Comparison of ENCODE assay signal across 22 mouse cellular contexts in genomic region chr3:87899266-87899665, GRCm38 (mm10). TPM values are rescaled to one million over a fixed set of nuclear protein-coding genes. Genes with fewer than 3 reads are reported as not detected.
DNase-seq lines count a peak whose midpoint lies in the region; ATAC-seq lines count a peak whose summit lies in the region.
"Had no signal": no experiment of that assay in that cellular context is flagged by ENCODE, and none has a peak within 500 bp of the region (broad histone marks: within the 10 kb centered on the region; RNA-seq: fewer than 3 reads in every experiment).

No protein-coding gene starts in this region.

- H3K27me3 ChIP-seq in midbrain, embryonic 11.5 days (ENCODE audit: control insufficient read depth, insufficient read depth, low read length), result no peaks in the 10 kb centered on the region
- no peaks in the 10 kb centered on the region for H3K27me3 ChIP-seq in midbrain, embryonic 15.5 days (replicated peaks)
- H3K27me3 ChIP-seq in liver, embryonic 15.5 days, result no peaks in the 10 kb centered on the region
- no peaks in the 10 kb centered on the region for H3K27me3 ChIP-seq in embryonic facial prominence, embryonic 10.5 days (replicated peaks; ENCODE audit: low read depth, poor library complexity, severe bottlenecking)
- H3K27me3 ChIP-seq: embryonic facial prominence, embryonic 13.5 days; forebrain, embryonic 12.5 days; forebrain, embryonic 15.5 days; hindbrain, embryonic 12.5 days; hindbrain, embryonic 15.5 days; Patski had no signal

- DNase-seq in heart, adult 11 months, result peak; percentile 48
- DNase-seq in heart, adult 18-20 months, result no peak
- peak; percentile 62 for DNase-seq in midbrain, embryonic 11.5 days (ENCODE audit: low spot score, missing footprints)
- DNase-seq in adrenal gland, postnatal 4 days (ENCODE audit: low spot score in 2 of 2), result no peak
- DNase-seq in embryonic facial prominence, embryonic 10.5 days (ENCODE audit: low spot score), result no peak
- DNase-seq: adrenal gland, postnatal 10 days; adrenal gland, postnatal 36 days; cerebellum, adult 11 months; cerebellum, adult 2 months; cerebellum, adult 9-11 months; cerebellum, postnatal 25 days; gastrocnemius, postnatal 25 days had no signal

- no peaks in the 10 kb centered on the region for H3K4me1 ChIP-seq in midbrain, embryonic 11.5 days (ENCODE audit: control insufficient read depth, insufficient read depth, low read length)
- no peaks in the 10 kb centered on the region for H3K4me1 ChIP-seq in midbrain, embryonic 15.5 days
- H3K4me1 ChIP-seq in liver, embryonic 15.5 days (replicated peaks), result peaks cover 43% of the 10 kb centered on the region
- peaks cover 3% of the 10 kb centered on the region; the same call in 1 of the 2 replicates for H3K4me1 ChIP-seq in embryonic facial prominence, embryonic 10.5 days
- H3K4me1 ChIP-seq: embryonic facial prominence, embryonic 13.5 days; forebrain, embryonic 12.5 days; forebrain, embryonic 15.5 days; hindbrain, embryonic 12.5 days; hindbrain, embryonic 15.5 days had no signal

- no peak overlapping the region for H3K27ac ChIP-seq in midbrain, embryonic 11.5 days (ENCODE audit: low read depth, low read length)
- H3K27ac ChIP-seq in midbrain, embryonic 15.5 days, result no peak overlapping the region
- 0 out of 2 replicates have a peak overlapping the region, but pooled peaks have one; percentile 29 for H3K27ac ChIP-seq in liver, embryonic 15.5 days (replicated peaks)
- no peak overlapping the region for H3K27ac ChIP-seq in embryonic facial prominence, embryonic 10.5 days (replicated peaks)
- H3K27ac ChIP-seq: embryonic facial prominence, embryonic 13.5 days; forebrain, embryonic 12.5 days; forebrain, embryonic 15.5 days; hindbrain, embryonic 12.5 days; hindbrain, embryonic 15.5 days had no signal

- H3K9ac ChIP-seq in midbrain, embryonic 11.5 days (ENCODE audit: low read length), result no peak overlapping the region
- H3K9ac ChIP-seq in midbrain, embryonic 15.5 days, result no peak overlapping the region
- no peak overlapping the region for H3K9ac ChIP-seq in liver, embryonic 15.5 days
- H3K9ac ChIP-seq: embryonic facial prominence, embryonic 13.5 days; forebrain, embryonic 12.5 days; forebrain, embryonic 15.5 days; hindbrain, embryonic 12.5 days; hindbrain, embryonic 15.5 days had no signal

- no peaks in the 10 kb centered on the region for H3K36me3 ChIP-seq in midbrain, embryonic 11.5 days (ENCODE audit: control insufficient read depth, insufficient read depth, low read length)
- no peaks in the 10 kb centered on the region for H3K36me3 ChIP-seq in midbrain, embryonic 15.5 days (replicated peaks)
- no peaks in the 10 kb centered on the region for H3K36me3 ChIP-seq in liver, embryonic 15.5 days (replicated peaks)
- H3K36me3 ChIP-seq in embryonic facial prominence, embryonic 10.5 days (replicated peaks), result no peaks in the 10 kb centered on the region
- H3K36me3 ChIP-seq: embryonic facial prominence, embryonic 13.5 days; forebrain, embryonic 12.5 days; forebrain, embryonic 15.5 days; hindbrain, embryonic 12.5 days; hindbrain, embryonic 15.5 days had no signal

- WGBS in midbrain, embryonic 11.5 days, result 72% methylated on average over 3 of the region's 3 CpGs
- WGBS in midbrain, embryonic 15.5 days, result 64% methylated on average over 3 of the region's 3 CpGs
- WGBS in liver, embryonic 15.5 days (ENCODE audit: insufficient replicate concordance), result 60% methylated on average over 3 of the region's 3 CpGs
- 77% methylated on average over 3 of the region's 3 CpGs for WGBS in embryonic facial prominence, embryonic 10.5 days

- no peaks in the 10 kb centered on the region for H3K9me3 ChIP-seq in midbrain, embryonic 11.5 days (ENCODE audit: control insufficient read depth, low read length)
- no peaks in the 10 kb centered on the region for H3K9me3 ChIP-seq in midbrain, embryonic 15.5 days
- no peaks in the 10 kb centered on the region for H3K9me3 ChIP-seq in liver, embryonic 15.5 days (replicated peaks)
- no peaks in the 10 kb centered on the region for H3K9me3 ChIP-seq in embryonic facial prominence, embryonic 10.5 days
- H3K9me3 ChIP-seq: embryonic facial prominence, embryonic 13.5 days; forebrain, embryonic 12.5 days; forebrain, embryonic 15.5 days; hindbrain, embryonic 12.5 days; hindbrain, embryonic 15.5 days had no signal

- H3K4me3 ChIP-seq in midbrain, embryonic 11.5 days (ENCODE audit: low read depth, low read length), result no peak overlapping the region
- H3K4me3 ChIP-seq in midbrain, embryonic 15.5 days, result no peak overlapping the region
- no peak overlapping the region for H3K4me3 ChIP-seq in liver, embryonic 15.5 days (replicated peaks)
- no peak overlapping the region for H3K4me3 ChIP-seq in embryonic facial prominence, embryonic 10.5 days
- H3K4me3 ChIP-seq: embryonic facial prominence, embryonic 13.5 days; erythroblast, embryonic 14.5 days; forebrain, embryonic 12.5 days; forebrain, embryonic 15.5 days; hindbrain, embryonic 12.5 days; hindbrain, embryonic 15.5 days had no signal

- H3K4me2 ChIP-seq in midbrain, embryonic 11.5 days, result no peak overlapping the region
- H3K4me2 ChIP-seq in midbrain, embryonic 15.5 days, result no peak overlapping the region
- H3K4me2 ChIP-seq in liver, embryonic 15.5 days, result no peak overlapping the region
- H3K4me2 ChIP-seq: embryonic facial prominence, embryonic 13.5 days; forebrain, embryonic 12.5 days; forebrain, embryonic 15.5 days; heart, embryonic 11.5 days; hindbrain, embryonic 12.5 days; hindbrain, embryonic 15.5 days had no signal

- no peak for ATAC-seq in midbrain, embryonic 11.5 days (ENCODE audit: low FRiP score)
- ATAC-seq in midbrain, embryonic 15.5 days (replicated peaks), result no peak
- no peak for ATAC-seq in liver, embryonic 15.5 days (ENCODE audit: insufficient read depth)
- ATAC-seq: forebrain, embryonic 15.5 days; Patski had no signal

RNA-seq across cellular contexts. Expression of gene Hdgf, which starts 6.9 kb away (rescaled TPM):
- total RNA-seq in heart, adult 18-20 months (2021), result 100 to 1,000 TPM; 111 to 117 TPM
- polyA plus RNA-seq in midbrain, embryonic 11.5 days (2014; fragmentation: Nextera tagmentation; extraction: Ambion mirVana), result 245 and 268 TPM in 2 replicates
- 173 and 190 TPM in 2 replicates for polyA plus RNA-seq in midbrain, embryonic 15.5 days (2015; fragmentation: Nextera tagmentation; extraction: Ambion mirVana)
- polyA plus RNA-seq in liver, embryonic 15.5 days (2015; fragmentation: Nextera tagmentation; extraction: Ambion mirVana), result 213 and 216 TPM in 2 replicates
- 100 to 1,000 TPM; 205 to 213 TPM for total RNA-seq in adrenal gland, postnatal 4 days (2021)
- polyA plus RNA-seq in embryonic facial prominence, embryonic 10.5 days (2016; fragmentation: Nextera tagmentation; extraction: Ambion mirVana), result 269 and 278 TPM in 2 replicates

RNA-seq across cellular contexts. Expression of gene Prcc, which starts 13.9 kb away (rescaled TPM):
- total RNA-seq in heart, adult 18-20 months (2021), result 10 to 100 TPM; 45.6 to 47.9 TPM
- 18.4 and 20.4 TPM in 2 replicates for polyA plus RNA-seq in midbrain, embryonic 11.5 days (2014; fragmentation: Nextera tagmentation; extraction: Ambion mirVana)
- 15.8 and 17.2 TPM in 2 replicates for polyA plus RNA-seq in midbrain, embryonic 15.5 days (2015; fragmentation: Nextera tagmentation; extraction: Ambion mirVana)
- 6.5 TPM in 2 replicates for polyA plus RNA-seq in liver, embryonic 15.5 days (2015; fragmentation: Nextera tagmentation; extraction: Ambion mirVana)
- total RNA-seq in adrenal gland, postnatal 4 days (2021), result 10 to 100 TPM; 67.0 to 74.2 TPM
- 19.7 and 20.6 TPM in 2 replicates for polyA plus RNA-seq in embryonic facial prominence, embryonic 10.5 days (2016; fragmentation: Nextera tagmentation; extraction: Ambion mirVana)

RNA-seq across cellular contexts. Expression of gene Mrpl24, which starts 20.0 kb away (rescaled TPM):
- total RNA-seq in heart, adult 18-20 months (2021), result 10 to 100 TPM; 75.0 to 77.9 TPM
- polyA plus RNA-seq in midbrain, embryonic 11.5 days (2014; fragmentation: Nextera tagmentation; extraction: Ambion mirVana), result 73.9 and 84.5 TPM in 2 replicates
- polyA plus RNA-seq in midbrain, embryonic 15.5 days (2015; fragmentation: Nextera tagmentation; extraction: Ambion mirVana), result 51.5 and 55.4 TPM in 2 replicates
- polyA plus RNA-seq in liver, embryonic 15.5 days (2015; fragmentation: Nextera tagmentation; extraction: Ambion mirVana), result 30.7 and 33.5 TPM in 2 replicates
- 100 to 1,000 TPM; 135 to 138 TPM for total RNA-seq in adrenal gland, postnatal 4 days (2021)
- 78.4 and 79.3 TPM in 2 replicates for polyA plus RNA-seq in embryonic facial prominence, embryonic 10.5 days (2016; fragmentation: Nextera tagmentation; extraction: Ambion mirVana)

RNA-seq across cellular contexts. Expression of gene Isg20l2, which starts 30.8 kb away (rescaled TPM):
- total RNA-seq in heart, adult 18-20 months (2021), result 10 to 100 TPM; 10.8 to 11.5 TPM
- polyA plus RNA-seq in midbrain, embryonic 11.5 days (2014; fragmentation: Nextera tagmentation; extraction: Ambion mirVana), result 53.9 and 54.8 TPM in 2 replicates
- 30.5 and 34.9 TPM in 2 replicates for polyA plus RNA-seq in midbrain, embryonic 15.5 days (2015; fragmentation: Nextera tagmentation; extraction: Ambion mirVana)
- polyA plus RNA-seq in liver, embryonic 15.5 days (2015; fragmentation: Nextera tagmentation; extraction: Ambion mirVana), result 21.0 and 22.9 TPM in 2 replicates
- 10 to 100 TPM; 31.0 to 33.5 TPM for total RNA-seq in adrenal gland, postnatal 4 days (2021)
- 78.0 and 81.3 TPM in 2 replicates for polyA plus RNA-seq in embryonic facial prominence, embryonic 10.5 days (2016; fragmentation: Nextera tagmentation; extraction: Ambion mirVana)

RNA-seq across cellular contexts. Expression of gene Rrnad1, which starts 31.3 kb away (rescaled TPM):
- 1 to 10 TPM; 4.8 to 5.1 TPM for total RNA-seq in heart, adult 18-20 months (2021)
- 14.6 and 17.0 TPM in 2 replicates for polyA plus RNA-seq in midbrain, embryonic 11.5 days (2014; fragmentation: Nextera tagmentation; extraction: Ambion mirVana)
- polyA plus RNA-seq in midbrain, embryonic 15.5 days (2015; fragmentation: Nextera tagmentation; extraction: Ambion mirVana), result 23.0 and 23.2 TPM in 2 replicates
- polyA plus RNA-seq in liver, embryonic 15.5 days (2015; fragmentation: Nextera tagmentation; extraction: Ambion mirVana), result 5.6 and 6.3 TPM in 2 replicates
- total RNA-seq in adrenal gland, postnatal 4 days (2021), result 10 to 100 TPM; 21.9 to 24.9 TPM
- 20.6 and 21.5 TPM in 2 replicates for polyA plus RNA-seq in embryonic facial prominence, embryonic 10.5 days (2016; fragmentation: Nextera tagmentation; extraction: Ambion mirVana)

Comparison
In these comparisons a context has a peak if more than half of its experiments do, and no peak if none do; other contexts are left out.
1. DNase-seq: peak in heart, adult 11 months (single experiment) and midbrain, embryonic 11.5 days (single experiment); none in heart, adult 18-20 months (0 of 2), adrenal gland, postnatal 4 days (0 of 2) and embryonic facial prominence, embryonic 10.5 days (single experiment).